Mouse (Mus musculus): ENCODE results near the gene Lactb. TPM values are rescaled to one million over a fixed set of nuclear protein-coding genes. Genes with fewer than 3 reads are reported as not detected.

Lactb gene
- polyA plus RNA-seq, 1 experiment from 2014 or later = 8.8 TPM

GRCm38 (mm10) chr9:66999698-67000097, 24.4 kb upstream of the Lactb start:
- no peak overlapping the region for H3K4me3 ChIP-seq (replicated peaks)
- no peak for ATAC-seq (ENCODE audit: low FRiP score)
- H3K4me2 ChIP-seq = no peak overlapping the region
- H3K27me3 ChIP-seq = no peaks in the 10 kb centered on the region
- H3K9me3 ChIP-seq = no peaks in the 10 kb centered on the region
- H3K4me1 ChIP-seq = no peaks in the 10 kb centered on the region
- H3K9ac ChIP-seq = no peak overlapping the region
- WGBS = 96% methylated on average over 8 of the region's 8 CpGs
- H3K27ac ChIP-seq = no peak overlapping the region
- no peaks in the 10 kb centered on the region for H3K36me3 ChIP-seq (replicated peaks)

GRCm38 (mm10) chr9:66991750-66992410, 16.6 kb upstream of the Lactb start:
- Histone ChIP-seq H3K9me3 (no peaks in the 10 kb centered on the region), H3K4me3 (replicated peaks) (no peak overlapping the region), H3K9ac (no peak overlapping the region), H3K4me2 (no peak overlapping the region), H3K27ac (no peak overlapping the region), H3K27me3 (no peaks in the 10 kb centered on the region), H3K36me3 (replicated peaks) (no peaks in the 10 kb centered on the region), H3K4me1 (peaks cover 3% of the 10 kb centered on the region; the same call in 1 of the 2 replicates)
- 80% methylated on average over 8 of the region's 8 CpGs for WGBS
- no peak for ATAC-seq (ENCODE audit: low FRiP score)

- Histone ChIP-seq H3K36me3 (replicated peaks) (no peaks in the 10 kb centered on the region), H3K9me3 (no peaks in the 10 kb centered on the region), H3K4me3 (replicated peaks) (no peak overlapping the region), H3K4me1 (peaks cover 3% of the 10 kb centered on the region; the same call in 1 of the 2 replicates), H3K4me2 (no peak overlapping the region), H3K9ac (no peak overlapping the region), H3K27me3 (no peaks in the 10 kb centered on the region), H3K27ac (no peak overlapping the region)
- WGBS = 60% methylated on average over 9 of the region's 9 CpGs
- ATAC-seq (ENCODE audit: low FRiP score) = no peak
Measured at GRCm38 (mm10) chr9:66991021-66991749, 15.9 kb upstream of the Lactb start.

DNA sequence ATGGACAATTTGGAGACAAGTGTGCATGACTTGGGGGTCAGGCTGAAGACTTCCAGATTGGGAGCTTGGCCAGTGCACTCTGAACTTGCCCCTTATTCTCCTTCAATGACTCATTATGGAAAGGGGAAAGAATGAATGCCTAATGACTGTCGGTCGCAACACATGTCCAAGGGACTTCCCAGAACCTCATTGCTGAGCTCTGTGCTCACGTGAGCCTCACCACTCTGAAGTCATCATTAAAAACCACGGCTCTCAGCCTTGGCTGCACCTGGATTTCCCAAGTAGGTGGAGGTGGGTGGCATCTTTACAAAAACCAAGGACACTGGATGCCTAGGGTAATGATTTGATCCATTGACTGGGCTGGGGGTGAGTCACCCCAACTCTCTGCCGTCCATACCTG, 14.8 kb upstream of the Lactb start:
- WGBS = 90% methylated on average over 5 of the region's 5 CpGs
- Histone ChIP-seq H3K4me2 (no peak overlapping the region), H3K9ac (no peak overlapping the region), H3K27me3 (no peaks in the 10 kb centered on the region), H3K4me1 (peaks cover 3% of the 10 kb centered on the region; the same call in 1 of the 2 replicates), H3K27ac (no peak overlapping the region), H3K9me3 (no peaks in the 10 kb centered on the region), H3K36me3 (replicated peaks) (no peaks in the 10 kb centered on the region), H3K4me3 (replicated peaks) (no peak overlapping the region)
- ATAC-seq (ENCODE audit: low FRiP score) = no peak

DNA sequence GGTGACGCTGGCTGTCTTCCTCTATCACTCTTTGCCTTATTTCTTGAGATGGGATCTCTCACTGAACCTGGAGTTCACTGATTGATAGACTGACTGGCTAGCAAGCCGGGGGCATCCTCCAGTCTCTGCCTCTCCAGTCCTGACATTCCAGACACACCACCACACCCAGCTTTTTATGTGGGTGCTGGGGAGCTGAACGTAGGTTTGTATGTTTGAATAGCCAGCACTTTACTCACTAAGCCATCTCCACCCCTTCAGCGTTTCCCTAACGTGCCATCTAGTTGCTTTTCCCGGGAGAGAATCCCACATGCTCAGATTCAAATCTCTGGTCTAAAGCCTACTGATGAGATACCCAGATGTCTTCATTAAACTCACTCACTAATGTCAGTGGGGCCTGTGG, 14.3 kb upstream of the Lactb start:
- Histone ChIP-seq H3K4me3 (replicated peaks) (no peak overlapping the region), H3K27ac (no peak overlapping the region), H3K9me3 (no peaks in the 10 kb centered on the region), H3K4me1 (peaks cover 3% of the 10 kb centered on the region; the same call in 1 of the 2 replicates), H3K36me3 (replicated peaks) (no peaks in the 10 kb centered on the region), H3K27me3 (no peaks in the 10 kb centered on the region), H3K9ac (no peak overlapping the region), H3K4me2 (no peak overlapping the region)
- ATAC-seq (ENCODE audit: low FRiP score) = no peak
- 89% methylated on average over 6 of the region's 6 CpGs for WGBS

DNA sequence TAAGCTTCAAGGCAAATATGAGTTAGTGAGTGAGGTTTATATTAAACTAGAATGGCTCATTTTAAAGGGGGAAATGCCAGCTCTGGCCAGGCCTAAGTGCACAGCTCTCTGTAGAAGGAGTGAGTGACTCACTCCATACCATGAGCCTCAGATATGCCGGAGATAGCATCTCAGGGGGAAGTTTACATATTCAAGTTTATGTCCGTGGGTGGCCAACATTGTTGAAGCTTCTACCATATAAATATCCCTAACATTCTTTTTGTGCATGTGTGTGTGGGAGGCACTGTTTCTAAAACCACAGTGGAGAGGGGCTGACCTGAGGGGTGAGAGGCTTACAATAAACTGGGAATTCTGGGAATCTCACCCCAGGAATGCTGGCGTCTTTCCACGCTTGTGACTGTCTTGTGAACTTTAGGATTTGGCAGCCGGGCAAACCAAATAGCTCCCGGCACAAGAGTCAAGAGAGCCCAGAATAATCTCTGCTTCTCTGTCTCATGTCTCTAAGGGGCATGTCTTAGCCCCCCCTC, 13.7 kb upstream of the Lactb start:
- Histone ChIP-seq H3K27ac (no peak overlapping the region), H3K4me1 (peaks cover 3% of the 10 kb centered on the region; the same call in 1 of the 2 replicates), H3K27me3 (no peaks in the 10 kb centered on the region), H3K4me3 (replicated peaks) (no peak overlapping the region), H3K36me3 (replicated peaks) (no peaks in the 10 kb centered on the region), H3K9me3 (no peaks in the 10 kb centered on the region), H3K9ac (no peak overlapping the region), H3K4me2 (no peak overlapping the region)
- no peak for ATAC-seq (ENCODE audit: low FRiP score)
- WGBS = 77% methylated on average over 6 of the region's 6 CpGs

DNA sequence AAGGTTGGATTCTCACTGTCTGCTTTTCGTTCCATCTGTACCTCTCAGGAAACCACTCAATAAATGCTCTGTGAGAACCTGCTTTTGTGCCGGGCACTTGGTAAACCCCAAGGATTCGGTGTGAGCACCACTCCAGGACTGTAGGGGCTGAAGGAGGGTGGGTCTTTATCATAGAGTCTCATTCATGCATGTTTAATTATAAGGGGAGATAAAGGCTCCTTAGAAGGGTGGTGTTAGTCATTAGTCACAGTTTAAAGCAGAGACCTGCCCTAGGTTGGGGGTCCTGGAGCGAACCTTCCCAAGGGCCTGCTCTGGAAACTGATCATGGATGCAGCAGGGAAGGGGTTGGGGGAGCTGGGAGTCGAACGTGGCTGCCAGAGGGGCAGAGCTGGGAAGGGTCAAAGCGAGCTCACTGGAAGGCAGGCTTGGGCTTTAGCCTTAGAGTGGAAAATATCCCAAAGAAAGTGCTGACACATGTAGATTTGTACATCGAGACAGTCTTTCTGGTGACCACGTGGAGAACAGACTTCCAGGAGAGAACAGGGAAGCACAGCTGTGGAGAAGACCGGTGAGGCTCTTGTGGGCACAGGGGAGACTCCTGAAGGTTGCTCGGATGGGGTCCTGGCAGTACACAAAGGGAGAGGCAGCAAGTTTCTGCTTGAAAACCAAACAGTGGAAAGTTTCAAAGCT, 13.1 kb upstream of the Lactb start:
- H3K4me3 ChIP-seq (replicated peaks) = no peak overlapping the region
- H3K9ac ChIP-seq = no peak overlapping the region
- no peak overlapping the region for H3K27ac ChIP-seq
- H3K4me2 ChIP-seq = no peak overlapping the region
- H3K4me1 ChIP-seq = peaks cover 3% of the 10 kb centered on the region; the same call in 1 of the 2 replicates
- H3K9me3 ChIP-seq = no peaks in the 10 kb centered on the region
- no peaks in the 10 kb centered on the region for H3K27me3 ChIP-seq
- WGBS = 63% methylated on average over 11 of the region's 11 CpGs
- H3K36me3 ChIP-seq (replicated peaks) = no peaks in the 10 kb centered on the region
- ATAC-seq (ENCODE audit: low FRiP score) = no peak

- ATAC-seq (ENCODE audit: low FRiP score) = no peak
- Histone ChIP-seq H3K27ac (no peak overlapping the region), H3K4me1 (peaks cover 3% of the 10 kb centered on the region; the same call in 1 of the 2 replicates), H3K27me3 (no peaks in the 10 kb centered on the region), H3K36me3 (replicated peaks) (no peaks in the 10 kb centered on the region), H3K4me3 (replicated peaks) (no peak overlapping the region), H3K4me2 (no peak overlapping the region), H3K9me3 (no peaks in the 10 kb centered on the region), H3K9ac (no peak overlapping the region)
- 88% methylated on average over 7 of the region's 7 CpGs for WGBS
Measured at GRCm38 (mm10) chr9:66985377-66985776, 10.1 kb upstream of the Lactb start.

- no peak for ATAC-seq (ENCODE audit: low FRiP score)
- no peak overlapping the region for H3K27ac ChIP-seq
- 78% methylated on average over 7 of the region's 7 CpGs for WGBS
Measured at GRCm38 (mm10) chr9:66982085-66982484, 6.8 kb upstream of the Lactb start.

DNA sequence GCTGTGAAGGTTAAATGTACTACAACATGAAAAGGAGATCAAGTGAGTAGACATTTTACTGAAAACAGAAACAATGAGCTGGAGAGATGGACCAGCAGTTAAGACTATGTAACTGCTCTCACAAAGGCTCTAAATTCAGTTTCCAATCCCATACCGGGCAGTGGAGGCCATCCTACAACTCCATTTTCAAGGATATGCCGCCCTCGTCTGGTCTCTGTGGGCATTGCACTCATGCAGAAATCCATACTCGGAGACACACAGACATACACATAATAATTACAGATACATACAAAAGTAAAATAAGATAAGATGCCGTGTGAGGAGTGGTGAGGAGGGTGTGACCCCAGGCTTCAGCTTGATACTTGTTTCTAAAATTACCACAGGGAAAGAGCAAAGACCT, 5.2 kb upstream of the Lactb start:
- H3K4me1 ChIP-seq = peaks cover 4% of the 10 kb centered on the region; the same call in 1 of the 2 replicates
- H3K27me3 ChIP-seq = peaks cover 11% of the 10 kb centered on the region; the same call in 1 of the 2 replicates
- H3K4me2 ChIP-seq = no peak overlapping the region
- ATAC-seq (ENCODE audit: low FRiP score) = peak; percentile 36; the same call in 1 of the 2 replicates
- no peak overlapping the region for H3K9ac ChIP-seq
- 11% methylated on average over 5 of the region's 5 CpGs for WGBS
- no peak overlapping the region for H3K4me3 ChIP-seq (replicated peaks)
- no peaks in the 10 kb centered on the region for H3K36me3 ChIP-seq (replicated peaks)
- no peaks in the 10 kb centered on the region for H3K9me3 ChIP-seq
- no peak overlapping the region for H3K27ac ChIP-seq

More at GRCm38 (mm10) chr9:66982085-66982484, 6.8 kb upstream of the Lactb start:
- no peak overlapping the region for H3K4me3 ChIP-seq (replicated peaks)
- peaks cover 2% of the 10 kb centered on the region; the same call in 1 of the 2 replicates for H3K27me3 ChIP-seq
- H3K9me3 ChIP-seq = no peaks in the 10 kb centered on the region
- no peak overlapping the region for H3K9ac ChIP-seq
- H3K4me1 ChIP-seq = no peaks in the 10 kb centered on the region
- no peaks in the 10 kb centered on the region for H3K36me3 ChIP-seq (replicated peaks)
- no peak overlapping the region for H3K4me2 ChIP-seq

- Histone ChIP-seq H3K27ac (no peak overlapping the region), H3K9ac (no peak overlapping the region), H3K27me3 (peaks cover 11% of the 10 kb centered on the region; the same call in 1 of the 2 replicates), H3K4me3 (replicated peaks) (no peak overlapping the region), H3K9me3 (no peaks in the 10 kb centered on the region), H3K4me2 (no peak overlapping the region), H3K4me1 (peaks cover 7% of the 10 kb centered on the region; the same call in 1 of the 2 replicates), H3K36me3 (replicated peaks) (no peaks in the 10 kb centered on the region)
- no peak for ATAC-seq (ENCODE audit: low FRiP score)
- 80% methylated on average over 1 of the region's 1 CpGs for WGBS
Measured at GRCm38 (mm10) chr9:66978468-66978867, 3.2 kb upstream of the Lactb start.

GRCm38 (mm10) chr9:66977982-66978381, 2.7 kb upstream of the Lactb start:
- Histone ChIP-seq H3K27ac (no peak overlapping the region), H3K27me3 (peaks cover 11% of the 10 kb centered on the region; the same call in 1 of the 2 replicates), H3K36me3 (replicated peaks) (no peaks in the 10 kb centered on the region), H3K4me2 (no peak overlapping the region), H3K9ac (no peak overlapping the region), H3K9me3 (no peaks in the 10 kb centered on the region), H3K4me1 (peaks cover 7% of the 10 kb centered on the region; the same call in 1 of the 2 replicates), H3K4me3 (replicated peaks) (no peak overlapping the region)
- ATAC-seq (ENCODE audit: low FRiP score) = no peak
- 94% methylated on average over 1 of the region's 1 CpGs for WGBS

Data from forebrain, embryonic 12.5 days (tissue).